Mouse (Mus musculus) spleen, postnatal 0 days (tissue): ENCODE data around the gene Impg1. TPM values are rescaled to one million over a fixed set of nuclear protein-coding genes. Genes with fewer than 3 reads are reported as not detected.

ENCODE experiments used
- polyA plus RNA-seq: library from polyadenylated mRNA; unstranded; fragments of >200 nt; fragmentation: Nextera tagmentation; extraction: Ambion mirVana; gene quantifications from 2 replicates; pipeline ENCODE4 v1.2.1, GENCODE M21; 2015

The Impg1 gene
- polyA plus RNA-seq = not detected in 2 replicates

GRCm38 (mm10) chr9:80465381-80465780, at the start of gene Impg1:
Gene Impg1 (minus strand): TSS chr9:80465481.

